Mouse (Mus musculus): ENCODE results near the gene Icos. TPM values are rescaled to one million over a fixed set of nuclear protein-coding genes. Genes with fewer than 3 reads are reported as not detected.

The Icos gene
- 959 TPM for polyA plus RNA-seq (2017; shearing (Covaris generic))

DNA sequence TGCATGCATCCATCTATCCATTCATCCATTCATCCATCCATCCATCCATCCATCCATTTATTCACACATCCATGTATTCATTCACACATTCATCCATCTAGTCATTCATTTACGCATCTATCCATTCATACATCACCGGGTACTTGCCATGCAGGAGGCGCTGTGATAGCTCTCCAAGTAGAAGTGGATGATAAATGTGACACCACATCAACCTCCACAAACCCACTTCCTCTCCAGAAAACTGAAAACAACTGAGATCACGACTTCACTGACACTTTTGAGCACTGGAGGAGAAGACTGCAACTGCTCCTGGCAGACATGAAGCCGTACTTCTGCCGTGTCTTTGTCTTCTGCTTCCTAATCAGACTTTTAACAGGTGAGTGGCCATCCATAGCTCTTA, at the start of gene Icos:
Gene Icos (plus strand): TSS at position 287 of the 400 bp plus-strand sequence.

Other genes starting within 250 kb of the Icos start
- 143 TPM for gene Ctla4, start 90.9 kb upstream of the Icos start, polyA plus RNA-seq (2017; shearing (Covaris generic))